Mouse (Mus musculus) lung, adult 2 months (tissue): ENCODE results near the gene Tarbp2.

Experiments
- CTCF ChIP-seq: fragments of 200-500 bp; IDR thresholded peaks from 2 replicates; pipeline ENCODE4 v1.5.1; 2011; ENCODE audit warnings: mild to moderate bottlenecking, low read length, control low read depth; ENCODE audit not compliant: insufficient read depth
- POLR2A ChIP-seq: fragments of 200-500 bp; IDR thresholded peaks from 2 replicates; pipeline ENCODE4 v1.6.1; 2011; ENCODE audit warnings: low read depth, mild to moderate bottlenecking, control low read depth, low read length, borderline replicate concordance; ENCODE audit errors: extremely low read depth

- no peak for TF ChIP-seq CTCF
- TF ChIP-seq POLR2A, result no peak
These were observed 46.7 kb upstream of the Tarbp2 start for GRCm38 (mm10) chr15:102471295-102471645.
